Mouse (Mus musculus) hindbrain, embryonic 12.5 days (tissue): ENCODE measurements around the gene Apol11a. TPM values are rescaled to one million over a fixed set of nuclear protein-coding genes. Genes with fewer than 3 reads are reported as not detected.
"Not testable (repeated sequence)": the region's sequence is repeated elsewhere in the genome, so short reads cannot be mapped to it uniquely, and the experiment has no call there.

ENCODE experiments used
- ATAC-seq: fragments of 200-750 bp; cut with Nextera tagmentation; 2 replicates; pipeline ENCODE4 v1.8.0; 2017; ENCODE audit warnings: moderate TSS enrichment; ENCODE audit not compliant: low FRiP score
- H3K27ac ChIP-seq: fragments of 300-500 bp; sonication (generic); 2 replicates; pipeline ENCODE4 v1.5.1; 2016; ENCODE audit warnings: mild to moderate bottlenecking
- H3K27me3 ChIP-seq: fragments of 300-500 bp; sonication (generic); 2 replicates; pipeline ENCODE4 v1.6.1; 2016; ENCODE audit warnings: mild to moderate bottlenecking
- H3K36me3 ChIP-seq: fragments of 300-500 bp; sonication (generic); 2 replicates; pipeline ENCODE4 v1.6.1; 2016; ENCODE audit warnings: mild to moderate bottlenecking
- H3K4me1 ChIP-seq: fragments of 300-500 bp; sonication (generic); 2 replicates; pipeline ENCODE4 v1.6.1; 2016
- H3K4me2 ChIP-seq: fragments of 300-500 bp; sonication (generic); replicated peaks from 2 replicates; pipeline ENCODE4 v1.6.1; 2016; ENCODE audit warnings: mild to moderate bottlenecking
- H3K4me3 ChIP-seq: fragments of 300-500 bp; sonication (generic); 2 replicates; pipeline ENCODE4 v1.5.1; 2016; ENCODE audit warnings: mild to moderate bottlenecking
- H3K9ac ChIP-seq: fragments of 300-500 bp; sonication (generic); 2 replicates; pipeline ENCODE4 v1.6.1; 2016; ENCODE audit warnings: mild to moderate bottlenecking, moderate library complexity
- H3K9me3 ChIP-seq: fragments of 300-500 bp; sonication (generic); replicated peaks from 2 replicates; pipeline ENCODE4 v1.6.1; 2016; ENCODE audit warnings: mild to moderate bottlenecking
- WGBS: fragments of 180-500 bp; shearing (Covaris S2); methylation state at CpG from one replicate; pipeline ENCODE4 v1.1.7; 2016; 5-methylcytosine and 5-hydroxymethylcytosine counted together
- polyA plus RNA-seq: library from polyadenylated mRNA; unstranded; fragments of >200 nt; fragmentation: Nextera tagmentation; extraction: Ambion mirVana; gene quantifications from 2 replicates; pipeline ENCODE4 v1.2.1, GENCODE M21; 2016

Apol11a gene
- not detected in 2 replicates for polyA plus RNA-seq

- not testable (repeated sequence) for H3K36me3 ChIP-seq, H3K9me3 ChIP-seq, H3K27me3 ChIP-seq, H3K4me3 ChIP-seq, H3K27ac ChIP-seq, H3K4me1 ChIP-seq, H3K4me2 ChIP-seq, H3K9ac ChIP-seq, ATAC-seq
These were observed at the start of gene Apol11a for GRCm38 (mm10) chr15:77507966-77508365. Gene Apol11a (plus strand): TSS chr15:77508271.

DNA sequence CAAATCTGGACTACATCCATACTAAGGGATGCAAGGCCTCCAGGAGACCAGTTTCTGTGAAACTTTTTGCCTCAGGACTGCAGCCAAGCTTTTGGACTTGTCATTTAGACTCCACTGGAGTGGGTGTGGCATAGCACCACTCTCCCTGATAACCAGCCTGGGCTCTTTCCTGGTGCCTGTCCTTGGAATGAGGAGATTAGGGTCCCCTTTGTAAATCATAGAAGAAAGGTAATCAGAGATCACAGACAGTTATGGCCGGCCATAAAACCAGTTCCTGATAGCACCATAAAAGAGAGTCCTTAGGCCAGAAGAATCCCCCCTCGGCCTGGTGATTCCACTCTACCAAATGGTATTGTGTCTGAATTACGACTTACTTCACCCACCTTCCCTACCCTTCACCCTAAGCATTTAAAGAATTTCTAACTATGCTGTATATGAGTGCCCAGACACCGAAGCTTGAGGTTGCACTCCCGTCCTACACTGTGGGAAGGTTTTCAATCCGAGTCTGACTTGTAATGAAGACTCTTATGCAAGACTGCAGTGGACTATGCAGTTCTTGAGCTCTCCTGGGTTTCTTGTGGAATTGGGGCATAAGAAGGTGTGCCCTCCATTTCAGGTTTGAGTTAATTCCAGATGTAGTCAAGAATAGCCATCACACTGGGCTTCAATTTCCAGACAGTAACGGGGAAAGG lies 33.2 kb upstream of the Apol11a start:
- ATAC-seq, H3K4me1 ChIP-seq, H3K4me2 ChIP-seq, H3K27ac ChIP-seq, H3K9me3 ChIP-seq, H3K27me3 ChIP-seq, H3K4me3 ChIP-seq, H3K9ac ChIP-seq, H3K36me3 ChIP-seq: not testable (repeated sequence)
- 89% methylated on average over 7 of the region's 7 CpGs for WGBS

DNA sequence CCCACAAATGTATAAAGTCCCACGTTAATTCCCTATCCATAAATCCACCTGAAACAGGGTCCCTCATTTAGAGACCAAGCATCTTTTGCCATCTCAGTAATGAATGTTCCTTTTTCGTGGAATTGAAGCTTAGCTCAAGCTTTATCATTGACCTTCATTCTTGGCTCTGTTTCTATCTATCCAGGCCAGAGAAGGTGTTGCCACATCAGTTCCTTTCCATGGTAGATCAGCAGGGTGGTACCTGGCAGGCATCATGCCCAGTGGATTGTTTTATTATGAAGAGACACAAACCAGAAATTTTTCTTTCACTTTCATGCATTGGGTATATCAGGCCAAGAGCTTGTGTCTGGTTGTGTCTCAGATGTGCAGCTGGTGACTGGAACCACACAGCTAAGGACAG lies 31.4 kb upstream of the Apol11a start, which contains the start of gene Apol10a:
TSS of gene Apol10a (plus strand) at position 355 of the 400 bp plus-strand sequence.
- H3K36me3 ChIP-seq, H3K9me3 ChIP-seq, H3K27me3 ChIP-seq, H3K9ac ChIP-seq, H3K27ac ChIP-seq, ATAC-seq, H3K4me2 ChIP-seq, H3K4me3 ChIP-seq, H3K4me1 ChIP-seq: not testable (repeated sequence)
- 70% methylated on average over 2 of the region's 2 CpGs for WGBS

- Histone ChIP-seq H3K4me1 (no peaks in the 10 kb centered on the region), H3K9ac (no peak overlapping the region), H3K4me2 (no peak overlapping the region), H3K4me3 (no peak overlapping the region), H3K27me3 (no peaks in the 10 kb centered on the region), H3K27ac (no peak overlapping the region), H3K9me3 (no peaks in the 10 kb centered on the region), H3K36me3 (no peaks in the 10 kb centered on the region)
- ATAC-seq, result no peak
- WGBS, result 77% methylated on average over 4 of the region's 4 CpGs
These were observed 25.8 kb upstream of the Apol11a start for GRCm38 (mm10) chr15:77482140-77482794.

DNA sequence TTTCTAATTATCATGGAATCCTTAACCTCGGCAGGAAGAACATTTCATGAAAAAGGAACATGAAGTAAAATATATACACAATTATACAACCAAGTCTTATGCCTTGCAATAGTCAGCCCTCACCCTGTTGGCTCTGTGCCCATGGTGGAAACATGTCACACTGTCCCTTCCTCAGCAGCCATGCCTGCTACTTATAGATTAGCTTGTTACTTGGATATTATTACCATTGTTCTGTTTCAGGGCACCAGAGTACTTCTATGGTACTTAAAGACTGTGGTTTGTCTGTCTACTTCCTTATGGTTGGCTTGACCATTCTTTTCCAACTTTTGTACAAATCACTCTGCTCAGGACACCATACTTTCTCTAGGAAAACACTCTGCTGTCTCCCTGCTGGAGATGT lies 14.9 kb upstream of the Apol11a start:
- not testable (repeated sequence) for ATAC-seq, H3K27ac ChIP-seq, H3K36me3 ChIP-seq, H3K9ac ChIP-seq, H3K4me3 ChIP-seq, H3K4me1 ChIP-seq, H3K9me3 ChIP-seq, H3K27me3 ChIP-seq, H3K4me2 ChIP-seq
- WGBS, result no CpG with 5 or more reads among the region's 1 CpGs

DNA sequence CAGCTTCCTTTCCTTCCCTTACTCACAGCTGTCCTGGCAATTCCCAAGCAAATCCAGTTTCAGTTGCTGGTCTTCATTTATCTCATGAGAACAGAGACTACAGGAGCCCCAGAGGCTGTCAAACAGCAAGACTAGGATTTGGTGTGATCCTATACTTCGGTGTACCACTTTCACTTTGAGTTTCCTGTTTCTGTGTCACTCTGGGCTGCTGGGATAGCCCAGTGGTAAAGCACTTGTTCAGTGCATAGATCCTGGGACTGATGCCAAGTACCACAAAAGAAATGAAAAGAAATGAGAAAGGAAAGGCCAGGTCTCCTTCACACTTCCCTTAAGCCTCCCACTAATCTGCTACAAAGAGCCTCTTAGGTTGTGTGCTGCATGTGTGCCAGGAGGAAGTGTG lies 13.4 kb upstream of the Apol11a start:
- not testable (repeated sequence) for H3K4me2 ChIP-seq, ATAC-seq
- WGBS, result 87% methylated on average over 1 of the region's 1 CpGs

GRCm38 (mm10) chr15:77520596-77520995 lies 12.5 kb downstream of the Apol11a start:
- not testable (repeated sequence) for ATAC-seq, H3K4me2 ChIP-seq
- WGBS, result 81% methylated on average over 4 of the region's 4 CpGs

More for the DNA sequence above, 13.4 kb upstream of the Apol11a start:
- H3K27me3 ChIP-seq, H3K4me3 ChIP-seq, H3K9me3 ChIP-seq, H3K36me3 ChIP-seq, H3K9ac ChIP-seq, H3K27ac ChIP-seq, H3K4me1 ChIP-seq: not testable (repeated sequence)

DNA sequence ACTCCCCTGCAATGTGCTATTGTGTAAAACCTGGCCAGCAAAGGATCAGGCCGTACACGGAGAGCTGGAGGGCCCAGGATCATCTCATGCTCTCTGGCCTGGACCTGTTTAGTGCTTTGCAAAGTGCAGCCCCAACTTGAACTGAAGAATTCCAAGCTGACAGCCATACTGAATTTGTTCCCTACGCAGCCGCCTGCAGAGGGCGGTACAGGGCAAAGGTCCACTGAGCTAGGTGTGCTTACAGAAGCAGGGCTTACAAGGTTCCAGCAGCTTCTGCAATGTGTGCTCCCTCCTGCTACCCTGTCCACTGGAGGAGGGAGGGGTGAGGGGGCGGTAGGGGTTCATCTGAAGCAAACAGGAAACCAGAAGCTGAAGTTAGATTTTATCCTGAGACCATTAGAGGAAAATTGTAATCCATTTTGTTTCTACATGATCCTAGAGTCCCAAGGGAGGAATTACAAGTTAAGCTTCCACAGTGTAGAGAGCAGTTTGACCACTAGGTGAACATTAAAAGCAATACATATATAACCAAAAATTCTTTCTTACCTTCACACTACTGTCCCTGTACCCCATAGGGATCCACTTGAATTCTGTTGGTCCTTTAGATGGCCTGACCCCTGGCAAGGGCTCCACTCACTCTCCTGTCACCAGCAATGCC lies 15.2 kb downstream of the Apol11a start:
- 16% methylated on average over 6 of the region's 6 CpGs for WGBS
- H3K4me1 ChIP-seq, H3K9me3 ChIP-seq, H3K4me3 ChIP-seq, H3K27me3 ChIP-seq, H3K27ac ChIP-seq, H3K36me3 ChIP-seq, H3K9ac ChIP-seq, H3K4me2 ChIP-seq, ATAC-seq: not testable (repeated sequence)

More at GRCm38 (mm10) chr15:77520596-77520995, 12.5 kb downstream of the Apol11a start:
- not testable (repeated sequence) for H3K4me3 ChIP-seq, H3K9ac ChIP-seq, H3K4me1 ChIP-seq, H3K36me3 ChIP-seq, H3K9me3 ChIP-seq, H3K27ac ChIP-seq, H3K27me3 ChIP-seq

- Histone ChIP-seq H3K4me2 (no peak within 1 kb of the TSS), H3K27ac (no peak within 1 kb of the TSS), H3K36me3 (no peaks in the 10 kb centered on the region), H3K27me3 (no peaks in the 10 kb centered on the region), H3K4me3 (no peak within 1 kb of the TSS), H3K9ac (no peak within 1 kb of the TSS), H3K4me1 (no peaks in the 10 kb centered on the region), H3K9me3 (no peaks in the 10 kb centered on the region)
- no peak for ATAC-seq
These were observed 25.1 kb downstream of the Apol11a start, which contains the start of gene Apol7c for GRCm38 (mm10) chr15:77533216-77533615. Gene Apol7c (minus strand): TSS chr15:77533316.

GRCm38 (mm10) chr15:77539221-77539620 lies 31.1 kb downstream of the Apol11a start:
- H3K27ac ChIP-seq, H3K9me3 ChIP-seq, H3K9ac ChIP-seq, H3K4me1 ChIP-seq, H3K36me3 ChIP-seq, H3K4me2 ChIP-seq, H3K4me3 ChIP-seq, ATAC-seq, H3K27me3 ChIP-seq: not testable (repeated sequence)
- 47% methylated on average over 1 of the region's 1 CpGs for WGBS

- Histone ChIP-seq H3K4me3 (no peak within 1 kb of the TSS), H3K9me3 (no peaks in the 10 kb centered on the region), H3K4me1 (no peaks in the 10 kb centered on the region), H3K9ac (no peak within 1 kb of the TSS), H3K27ac (no peak within 1 kb of the TSS), H3K27me3 (no peaks in the 10 kb centered on the region), H3K36me3 (no peaks in the 10 kb centered on the region), H3K4me2 (no peak within 1 kb of the TSS)
- no peak for ATAC-seq
These were observed 53.7 kb downstream of the Apol11a start, which contains the start of gene 1700025B11Rik for GRCm38 (mm10) chr15:77561792-77562191. Gene 1700025B11Rik (minus strand): TSS chr15:77561892.

DNA sequence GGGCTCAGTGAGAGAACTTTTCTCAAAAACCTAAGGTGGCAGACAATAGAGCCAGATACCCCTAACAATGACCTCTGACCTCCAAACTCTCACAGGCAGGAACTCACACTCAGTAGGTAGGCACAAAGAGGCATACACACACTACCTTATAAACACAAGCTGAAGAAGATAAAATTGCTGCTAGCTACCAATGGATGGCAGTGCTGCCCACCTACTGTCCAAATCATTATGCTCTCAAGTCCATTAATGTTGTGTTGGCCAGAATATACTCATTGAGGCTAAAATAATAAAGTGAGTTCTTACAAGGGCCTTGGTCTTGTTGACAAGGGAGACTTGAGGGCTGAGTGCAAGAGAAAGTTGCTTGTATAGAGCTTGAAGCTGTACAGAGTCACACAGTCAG lies 55.1 kb downstream of the Apol11a start:
- Histone ChIP-seq H3K27me3 (no peaks in the 10 kb centered on the region), H3K36me3 (no peaks in the 10 kb centered on the region)

More for the DNA sequence above, 55.1 kb downstream of the Apol11a start:
- Histone ChIP-seq H3K4me1 (no peaks in the 10 kb centered on the region), H3K9ac (no peak overlapping the region), H3K4me3 (no peak overlapping the region), H3K9me3 (no peaks in the 10 kb centered on the region), H3K27ac (no peak overlapping the region), H3K4me2 (no peak overlapping the region)
- no peak for ATAC-seq
